ENCODE assay signal across 23 mouse cellular contexts in the genomic region with DNA sequence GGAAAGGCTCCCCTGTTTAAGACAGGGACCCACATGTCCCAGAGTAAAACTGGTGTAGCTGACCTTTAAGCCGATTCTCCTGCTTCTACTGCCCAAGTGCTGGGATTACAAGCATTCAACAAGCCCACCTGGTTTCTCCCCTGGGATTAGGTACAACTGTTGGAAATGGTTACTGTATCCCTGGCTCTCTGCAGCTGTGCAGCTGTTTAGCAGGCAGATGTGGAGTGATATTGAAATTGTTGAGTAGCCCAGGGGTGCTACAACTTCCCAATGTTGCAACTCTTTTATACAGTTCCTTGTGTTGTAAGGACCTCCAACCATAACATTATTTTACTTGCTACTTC.
"Had no signal": no experiment of that assay in that cellular context is flagged by ENCODE, and none has a peak within 500 bp of the region (broad histone marks: within the 10 kb centered on the region; RNA-seq: fewer than 3 reads in every experiment).

No protein-coding gene starts in this region.

- ATAC-seq: intestine, embryonic 16.5 days; lung, postnatal 0 days; midbrain, embryonic 13.5 days; midbrain, embryonic 16.5 days had no signal

- H3K4me3 ChIP-seq: layer of hippocampus, adult 2 months; limb, embryonic 10.5 days; limb, embryonic 13.5 days; megakaryocyte, embryonic 14.5 days; midbrain, embryonic 10.5 days; midbrain, embryonic 13.5 days; myocyte; neural tube, embryonic 13.5 days; stomach, embryonic 15.5 days had no signal

- H3K36me3 ChIP-seq: limb, embryonic 10.5 days; limb, embryonic 13.5 days; midbrain, embryonic 10.5 days; midbrain, embryonic 13.5 days; neural tube, embryonic 13.5 days; stomach, embryonic 15.5 days had no signal

- H3K4me2 ChIP-seq: limb, embryonic 13.5 days; lung, embryonic 14.5 days; midbrain, embryonic 13.5 days; neural tube, embryonic 13.5 days; stomach, embryonic 15.5 days had no signal

- H3K27me3 ChIP-seq: limb, embryonic 13.5 days; megakaryocyte, embryonic 14.5 days; midbrain, embryonic 13.5 days; neural tube, embryonic 13.5 days; stomach, embryonic 15.5 days had no signal

- H3K4me1 ChIP-seq: limb, embryonic 13.5 days; midbrain, embryonic 10.5 days; midbrain, embryonic 13.5 days; neural tube, embryonic 13.5 days; stomach, embryonic 15.5 days had no signal

- H3K9me3 ChIP-seq: limb, embryonic 10.5 days; limb, embryonic 13.5 days; megakaryocyte, embryonic 14.5 days; midbrain, embryonic 10.5 days; midbrain, embryonic 13.5 days; neural tube, embryonic 13.5 days; stomach, embryonic 15.5 days had no signal

- H3K9ac ChIP-seq: limb, embryonic 13.5 days; lung, embryonic 14.5 days; midbrain, embryonic 13.5 days; neural tube, embryonic 13.5 days; stomach, embryonic 15.5 days had no signal

- H3K27ac ChIP-seq: kidney, postnatal 0 days; layer of hippocampus, adult 2 months; limb, embryonic 13.5 days; macrophage; midbrain, embryonic 10.5 days; midbrain, embryonic 13.5 days; neural tube, embryonic 13.5 days; stomach, embryonic 15.5 days had no signal

- DNase-seq: kidney, adult 18-20 months; kidney, adult 9 months; kidney, postnatal 25 days; layer of hippocampus, adult 9-11 months; lung, embryonic 14.5 days; retina, postnatal 1 day; right cerebral cortex, postnatal 25 days; spleen, adult 18-20 months; thymus, postnatal 25 days had no signal
